Mouse (Mus musculus) bone marrow, adult 2 months (tissue): ENCODE data around the gene Ldb2.

Experiments used
- CTCF ChIP-seq: fragments of 200-500 bp; IDR thresholded peaks from 2 replicates; pipeline ENCODE4 v1.5.1; 2011; ENCODE audit warnings: low read length, control low read depth; ENCODE audit not compliant: control insufficient read depth, insufficient read depth
- POLR2A ChIP-seq: fragments of 200-500 bp; IDR thresholded peaks from 2 replicates; pipeline ENCODE4 v1.6.1; 2011; ENCODE audit warnings: low read depth, mild to moderate bottlenecking, control low read depth, low read length, borderline replicate concordance; ENCODE audit not compliant: control insufficient read depth

DNA sequence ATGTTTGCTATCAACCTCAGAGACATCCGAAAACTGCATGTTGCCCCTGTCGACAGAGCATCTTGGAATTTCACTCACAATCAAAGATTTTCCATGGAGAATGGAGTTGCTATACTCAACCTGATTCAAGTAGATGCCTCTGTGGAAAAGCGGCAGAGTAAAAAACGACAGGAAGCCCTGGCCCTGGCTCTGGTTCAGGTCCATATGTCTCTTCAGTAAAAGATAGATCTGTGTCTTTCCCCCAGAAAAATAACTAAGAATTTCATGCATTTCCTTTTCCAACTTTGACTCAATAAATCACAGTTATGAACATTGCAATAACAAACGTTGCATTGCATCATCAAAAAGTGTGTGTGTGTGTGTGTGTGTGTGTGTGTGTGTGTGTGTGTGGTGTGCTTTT is 121.7 kb downstream of the Ldb2 start:
- TF ChIP-seq CTCF (no peak), POLR2A (no peak)
